Mouse (Mus musculus) heart, embryonic 12.5 days (tissue): ENCODE results near the gene Auts2. TPM values are rescaled to one million over a fixed set of nuclear protein-coding genes. Genes with fewer than 3 reads are reported as not detected.

ENCODE experiments used
- ATAC-seq: fragments of 200-750 bp; cut with Nextera tagmentation; 2 replicates; pipeline ENCODE4 v1.8.0; 2017; ENCODE audit warnings: moderate TSS enrichment, moderate library complexity; ENCODE audit not compliant: insufficient number of reproducible peaks, low FRiP score
- H3K27ac ChIP-seq: fragments of 300-500 bp; sonication (generic); 2 replicates; pipeline ENCODE4 v1.5.1; 2016; ENCODE audit warnings: mild to moderate bottlenecking, moderate library complexity; ENCODE audit not compliant: poor library complexity, severe bottlenecking
- H3K27me3 ChIP-seq: fragments of 300-500 bp; sonication (generic); replicated peaks from 2 replicates; pipeline ENCODE4 v1.6.1; 2016; ENCODE audit warnings: mild to moderate bottlenecking, moderate library complexity
- H3K36me3 ChIP-seq: fragments of 300-500 bp; sonication (generic); 2 replicates; pipeline ENCODE4 v1.6.1; 2016; ENCODE audit warnings: mild to moderate bottlenecking, moderate library complexity
- H3K4me1 ChIP-seq: fragments of 300-500 bp; sonication (generic); replicated peaks from 2 replicates; pipeline ENCODE4 v1.6.1; 2016; ENCODE audit warnings: mild to moderate bottlenecking
- H3K4me2 ChIP-seq: fragments of 300-500 bp; sonication (generic); 2 replicates; pipeline ENCODE4 v1.6.1; 2016; ENCODE audit warnings: mild to moderate bottlenecking, moderate library complexity
- H3K4me3 ChIP-seq: fragments of 300-500 bp; sonication (generic); 2 replicates; pipeline ENCODE4 v1.5.1; 2016; ENCODE audit warnings: mild to moderate bottlenecking
- H3K9ac ChIP-seq: fragments of 300-500 bp; sonication (generic); 2 replicates; pipeline ENCODE4 v1.6.1; 2016; ENCODE audit warnings: mild to moderate bottlenecking, moderate library complexity
- H3K9me3 ChIP-seq: fragments of 300-500 bp; sonication (generic); replicated peaks from 2 replicates; pipeline ENCODE4 v1.6.1; 2016; ENCODE audit warnings: mild to moderate bottlenecking, moderate library complexity
- WGBS: fragments of 180-500 bp; shearing (Covaris S2); methylation state at CpG from one replicate; pipeline ENCODE4 v1.1.7; 2016; 5-methylcytosine and 5-hydroxymethylcytosine counted together
- polyA plus RNA-seq: library from polyadenylated mRNA; unstranded; fragments of >200 nt; fragmentation: Nextera tagmentation; extraction: Ambion mirVana; gene quantifications from 2 replicates; pipeline ENCODE4 v1.2.1, GENCODE M21; 2016

The Auts2 gene
- polyA plus RNA-seq, 1 experiment from 2014 or later = 25.3 TPM

DNA sequence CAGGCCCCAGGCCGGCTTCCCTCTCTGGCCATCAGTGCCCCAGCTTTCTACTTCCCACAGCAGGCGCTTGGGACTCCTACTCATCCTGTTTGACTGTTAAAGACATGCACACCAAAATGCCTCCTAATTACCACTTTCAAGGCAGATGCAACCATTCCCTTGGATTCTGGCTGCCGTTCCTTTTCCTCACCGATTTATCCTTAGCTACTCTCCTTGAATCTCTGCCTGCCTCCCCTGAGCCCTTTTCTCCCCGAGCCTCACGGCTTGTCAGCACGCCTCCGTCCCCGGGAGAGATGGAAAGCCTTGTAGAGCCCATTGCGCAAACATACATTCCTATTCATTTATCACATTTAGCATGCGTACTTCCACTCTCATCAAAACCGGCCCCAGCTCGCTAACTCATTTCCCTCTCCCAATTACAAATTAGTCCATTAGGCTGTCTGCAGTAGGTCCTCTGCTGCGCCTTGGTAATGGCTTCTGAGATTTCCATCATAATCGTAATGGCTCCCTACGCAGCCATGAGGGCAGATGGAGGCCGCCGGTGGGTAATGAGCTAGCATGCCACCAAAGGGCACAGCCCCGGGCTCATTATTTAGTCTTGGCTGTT, 825.7 kb downstream of the Auts2 start:
- Histone ChIP-seq H3K9ac (no peak overlapping the region), H3K27ac (no peak overlapping the region), H3K27me3 (no peaks in the 10 kb centered on the region), H3K36me3 (peaks cover 12% of the 10 kb centered on the region; the same call in 1 of the 2 replicates), H3K4me1 (no peaks in the 10 kb centered on the region), H3K4me2 (no peak overlapping the region), H3K4me3 (no peak overlapping the region), H3K9me3 (peaks cover 3% of the 10 kb centered on the region)
- WGBS = 85% methylated on average over 19 of the region's 19 CpGs
- ATAC-seq = no peak

DNA sequence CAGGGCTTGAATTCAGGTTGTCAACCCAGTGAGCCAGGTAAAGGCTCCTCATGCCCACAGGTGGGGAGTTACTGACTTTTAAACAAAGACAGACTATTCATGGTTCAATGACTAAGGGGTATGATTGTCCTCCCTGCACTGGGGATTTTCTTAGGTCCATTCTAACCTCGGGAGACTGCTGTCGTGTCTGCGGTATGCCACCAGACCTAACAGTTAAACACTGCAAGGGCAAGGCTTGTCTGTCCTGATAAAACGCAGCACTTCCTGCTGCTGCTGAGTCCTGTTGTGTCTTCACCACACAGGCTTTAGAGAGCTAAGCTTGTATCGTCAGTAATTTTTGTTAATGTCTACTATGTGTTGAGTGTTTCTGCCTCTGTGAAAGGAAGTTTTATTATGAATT, 828.2 kb downstream of the Auts2 start:
- peaks cover 3% of the 10 kb centered on the region for H3K9me3 ChIP-seq
- H3K4me3 ChIP-seq = no peak overlapping the region
- 54% methylated on average over 5 of the region's 5 CpGs for WGBS
- ATAC-seq = no peak
- H3K36me3 ChIP-seq = peaks cover 14% of the 10 kb centered on the region; the same call in 1 of the 2 replicates
- no peak overlapping the region for H3K9ac ChIP-seq
- H3K4me2 ChIP-seq = no peak overlapping the region
- no peak overlapping the region for H3K27ac ChIP-seq
- peaks cover 4% of the 10 kb centered on the region; the same call in 1 of the 2 replicates for H3K4me1 ChIP-seq
- H3K27me3 ChIP-seq = no peaks in the 10 kb centered on the region

DNA sequence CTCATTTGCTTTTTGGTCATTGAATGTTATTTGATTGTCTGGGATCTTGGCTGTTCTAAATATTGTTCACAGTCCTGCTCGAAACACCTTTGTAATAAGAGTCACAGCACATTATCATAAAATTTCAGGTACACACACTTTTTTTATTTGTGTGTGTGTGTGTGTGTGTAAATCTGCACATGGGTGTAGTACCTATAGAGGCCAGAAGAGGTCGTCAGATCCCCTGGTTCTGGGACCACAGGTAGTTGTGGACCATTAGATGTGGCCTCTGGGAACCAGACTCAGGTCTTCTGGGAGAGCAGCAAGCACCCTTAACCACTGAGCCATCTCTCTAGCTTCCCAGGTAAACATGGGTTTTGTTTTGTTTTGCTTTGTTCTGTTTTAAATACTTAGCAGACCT, 830.7 kb downstream of the Auts2 start:
- no peak for ATAC-seq
- H3K4me3 ChIP-seq = no peak overlapping the region
- H3K4me2 ChIP-seq = no peak overlapping the region
- H3K9ac ChIP-seq = no peak overlapping the region
- peaks cover 6% of the 10 kb centered on the region for H3K9me3 ChIP-seq
- no peak overlapping the region for H3K27ac ChIP-seq
- H3K27me3 ChIP-seq = no peaks in the 10 kb centered on the region
- WGBS = 74% methylated on average over 2 of the region's 2 CpGs
- H3K36me3 ChIP-seq = peaks cover 14% of the 10 kb centered on the region; the same call in 1 of the 2 replicates
- peaks cover 8% of the 10 kb centered on the region for H3K4me1 ChIP-seq

DNA sequence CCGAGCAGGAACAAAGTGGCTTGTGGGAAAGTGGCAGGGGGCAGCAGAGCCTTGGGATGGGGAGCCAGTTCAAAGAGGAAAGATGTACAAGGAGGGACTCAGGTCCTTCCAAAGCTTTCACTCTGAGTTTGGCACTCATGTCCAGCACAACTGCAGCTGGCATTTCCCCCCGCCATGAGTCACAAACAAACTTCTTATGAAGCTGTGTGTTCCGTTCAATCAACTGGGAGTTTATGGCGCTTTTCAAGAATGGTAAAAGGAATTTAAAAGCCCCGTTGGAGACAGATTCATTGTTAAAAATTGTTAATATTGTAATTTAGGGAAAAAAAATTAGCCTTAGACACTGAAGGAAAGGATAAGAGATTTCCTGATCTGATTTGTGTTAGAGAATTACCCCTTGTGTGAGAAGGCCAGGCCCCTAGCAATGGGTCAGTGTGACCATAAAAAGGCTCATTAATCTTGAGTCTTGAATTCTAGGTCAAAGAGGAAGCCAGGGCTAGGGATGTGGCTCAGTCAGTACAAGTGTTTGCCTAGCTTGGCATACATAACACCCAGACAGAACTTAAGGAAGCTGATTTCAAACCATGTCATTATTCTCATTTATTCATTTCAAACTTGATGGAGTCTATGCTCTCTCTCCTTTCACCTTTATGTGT, 831.5 kb downstream of the Auts2 start:
- H3K4me1 ChIP-seq = peaks cover 8% of the 10 kb centered on the region
- H3K36me3 ChIP-seq = peaks cover 14% of the 10 kb centered on the region; the same call in 1 of the 2 replicates
- H3K27ac ChIP-seq = no peak overlapping the region
- no peak for ATAC-seq
- no peak overlapping the region for H3K4me3 ChIP-seq
- H3K9me3 ChIP-seq = peaks cover 9% of the 10 kb centered on the region
- H3K4me2 ChIP-seq = no peak overlapping the region
- H3K27me3 ChIP-seq = no peaks in the 10 kb centered on the region
- no peak overlapping the region for H3K9ac ChIP-seq
- 71% methylated on average over 5 of the region's 5 CpGs for WGBS

DNA sequence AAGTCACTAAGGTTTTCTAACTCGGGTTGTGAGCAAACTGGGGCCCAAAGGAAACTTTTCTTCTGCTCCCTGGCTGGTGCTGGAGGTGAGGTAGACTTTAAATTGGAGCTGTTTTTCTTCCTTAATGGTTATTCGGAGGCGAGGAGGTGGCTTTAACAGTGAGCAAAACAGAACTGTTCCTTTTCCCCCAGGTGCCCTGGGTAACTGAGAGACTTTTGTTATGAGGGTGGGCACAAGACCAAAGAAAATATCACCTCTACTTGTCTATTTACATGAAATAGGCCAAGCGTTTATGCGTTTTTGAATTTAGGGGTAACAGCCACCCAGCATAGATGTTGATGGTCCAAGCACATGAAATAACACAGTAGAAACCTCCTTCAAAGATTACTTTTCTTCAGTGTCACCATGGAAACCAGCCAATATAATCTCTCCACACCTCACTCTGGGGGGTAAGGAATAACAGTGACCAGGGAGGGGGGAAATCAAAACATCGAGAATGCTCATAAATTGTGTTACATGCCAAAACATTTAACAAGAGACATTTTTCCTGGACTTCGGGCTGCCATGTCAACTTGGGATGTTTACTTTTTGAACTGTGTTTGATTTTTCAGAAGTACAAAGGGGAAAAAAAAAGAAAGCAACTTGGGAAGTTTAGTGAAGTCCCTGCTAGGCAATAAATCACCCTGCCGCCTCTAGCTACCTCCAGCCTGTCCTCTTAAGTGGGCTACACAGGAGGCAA, 832.2 kb downstream of the Auts2 start:
- Histone ChIP-seq H3K4me1 (peaks cover 8% of the 10 kb centered on the region), H3K36me3 (peaks cover 9% of the 10 kb centered on the region; the same call in 1 of the 2 replicates), H3K4me2 (no peak overlapping the region), H3K4me3 (no peak overlapping the region), H3K27ac (no peak overlapping the region), H3K27me3 (no peaks in the 10 kb centered on the region), H3K9me3 (peaks cover 9% of the 10 kb centered on the region), H3K9ac (no peak overlapping the region)
- WGBS = 58% methylated on average over 8 of the region's 8 CpGs
- no peak for ATAC-seq

DNA sequence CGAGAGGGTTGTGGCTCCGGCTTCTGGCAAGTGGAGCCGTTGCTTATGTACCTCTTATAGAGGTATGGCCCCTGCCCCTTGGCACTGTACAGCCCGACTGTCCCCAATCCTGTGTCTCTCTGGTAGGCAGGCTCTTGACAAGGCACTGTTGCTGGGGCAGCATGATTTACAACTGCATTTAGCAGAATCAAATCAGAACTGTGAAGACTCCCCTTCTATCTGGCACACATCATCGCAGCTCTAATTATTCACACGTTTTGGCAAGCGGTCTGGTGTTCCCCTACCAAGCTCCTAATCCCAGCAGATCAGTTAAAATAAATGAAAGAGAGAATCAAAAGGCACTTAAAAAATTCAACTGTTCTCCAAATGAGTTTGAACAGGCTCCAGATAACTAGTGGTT, 835.7 kb downstream of the Auts2 start:
- Histone ChIP-seq H3K4me1 (peaks cover 8% of the 10 kb centered on the region), H3K4me2 (no peak overlapping the region), H3K27ac (no peak overlapping the region), H3K9ac (no peak overlapping the region), H3K36me3 (0 out of 2 replicates have a peak, but pooled peaks cover 1% of the 10 kb centered on the region), H3K9me3 (peaks cover 6% of the 10 kb centered on the region; the same call in 1 of the 2 replicates), H3K4me3 (no peak overlapping the region), H3K27me3 (no peaks in the 10 kb centered on the region)
- ATAC-seq = no peak
- WGBS = 88% methylated on average over 7 of the region's 7 CpGs

DNA sequence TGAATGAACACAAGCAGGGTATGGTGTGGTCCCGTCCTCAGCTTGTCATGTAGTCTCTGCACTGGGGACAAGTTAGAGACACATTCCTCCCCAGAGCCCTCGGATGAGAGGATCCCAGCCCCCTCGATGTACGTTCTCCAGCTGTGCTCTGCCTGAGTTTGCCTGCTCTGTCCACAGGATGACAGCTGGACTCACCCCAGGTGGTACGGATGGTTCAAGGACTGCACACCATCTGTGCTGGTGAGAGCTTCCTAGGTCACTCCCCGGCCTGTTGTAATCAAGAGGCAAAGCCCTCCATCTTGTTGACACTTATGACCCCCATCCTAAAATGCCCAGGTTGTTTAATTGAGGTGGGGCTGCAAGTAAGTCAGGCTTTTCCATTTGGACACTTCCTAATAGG, 839.4 kb downstream of the Auts2 start:
- H3K9ac ChIP-seq = no peak overlapping the region
- no peak for ATAC-seq
- H3K4me2 ChIP-seq = no peak overlapping the region
- no peaks in the 10 kb centered on the region for H3K36me3 ChIP-seq
- no peaks in the 10 kb centered on the region for H3K4me1 ChIP-seq
- H3K27ac ChIP-seq = no peak overlapping the region
- H3K27me3 ChIP-seq = no peaks in the 10 kb centered on the region
- no peak overlapping the region for H3K4me3 ChIP-seq
- H3K9me3 ChIP-seq = peaks cover 6% of the 10 kb centered on the region; the same call in 1 of the 2 replicates
- 70% methylated on average over 6 of the region's 6 CpGs for WGBS

DNA sequence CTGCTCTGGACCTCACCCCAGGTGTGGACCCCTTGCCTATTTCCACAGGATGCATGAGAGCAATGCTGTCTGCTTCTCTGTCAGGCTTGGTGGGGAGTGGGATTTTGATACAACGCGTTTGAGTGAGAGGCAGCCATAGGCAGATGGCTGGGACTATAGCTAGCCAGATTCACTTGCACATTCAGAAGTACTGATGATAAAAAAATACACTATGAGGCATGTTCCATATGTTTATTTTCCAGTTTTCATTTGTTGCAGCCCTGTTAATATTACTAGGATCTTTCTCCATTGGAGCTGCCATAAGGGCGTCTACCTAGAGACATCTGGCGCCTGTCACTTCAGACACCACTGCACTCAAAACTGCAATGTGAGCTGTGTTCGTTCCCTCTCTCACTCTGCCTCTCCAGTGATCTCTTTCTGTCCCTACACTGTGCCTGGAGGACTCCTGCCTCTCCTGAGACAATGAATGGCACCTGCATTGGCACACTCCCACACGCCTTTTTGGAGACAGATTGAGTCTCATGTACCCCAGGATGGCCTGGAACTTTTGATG, 840.2 kb downstream of the Auts2 start:
- no peaks in the 10 kb centered on the region for H3K36me3 ChIP-seq
- H3K4me1 ChIP-seq = no peaks in the 10 kb centered on the region
- H3K9me3 ChIP-seq = peaks cover 4% of the 10 kb centered on the region; the same call in 1 of the 2 replicates
- ATAC-seq = no peak
- no peak overlapping the region for H3K4me3 ChIP-seq
- 84% methylated on average over 6 of the region's 6 CpGs for WGBS
- H3K4me2 ChIP-seq = no peak overlapping the region
- H3K27ac ChIP-seq = no peak overlapping the region
- no peaks in the 10 kb centered on the region for H3K27me3 ChIP-seq
- no peak overlapping the region for H3K9ac ChIP-seq

DNA sequence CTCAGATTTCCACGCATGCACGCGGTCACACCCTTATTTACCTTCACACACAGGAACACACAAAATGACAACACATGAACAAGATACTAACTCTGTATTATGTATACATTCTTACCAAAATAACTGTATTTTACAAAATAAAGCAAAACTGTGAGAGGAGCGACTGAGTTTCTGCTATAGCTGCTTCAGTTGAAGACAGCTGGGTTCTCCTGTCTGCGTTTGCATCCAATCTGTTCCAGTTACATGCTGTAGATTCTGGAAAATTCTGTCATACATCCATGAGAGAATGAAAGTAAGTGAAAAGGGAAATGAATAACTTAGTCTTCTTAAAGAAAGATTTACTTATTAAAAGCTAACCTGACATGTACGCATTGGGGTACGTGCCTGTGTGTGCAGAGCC, 844.2 kb downstream of the Auts2 start:
- Histone ChIP-seq H3K4me1 (no peaks in the 10 kb centered on the region), H3K4me3 (no peak overlapping the region), H3K27me3 (no peaks in the 10 kb centered on the region), H3K4me2 (no peak overlapping the region), H3K9ac (no peak overlapping the region), H3K27ac (no peak overlapping the region), H3K36me3 (no peaks in the 10 kb centered on the region), H3K9me3 (no peaks in the 10 kb centered on the region)
- ATAC-seq = no peak
- WGBS = 96% methylated on average over 7 of the region's 7 CpGs

DNA sequence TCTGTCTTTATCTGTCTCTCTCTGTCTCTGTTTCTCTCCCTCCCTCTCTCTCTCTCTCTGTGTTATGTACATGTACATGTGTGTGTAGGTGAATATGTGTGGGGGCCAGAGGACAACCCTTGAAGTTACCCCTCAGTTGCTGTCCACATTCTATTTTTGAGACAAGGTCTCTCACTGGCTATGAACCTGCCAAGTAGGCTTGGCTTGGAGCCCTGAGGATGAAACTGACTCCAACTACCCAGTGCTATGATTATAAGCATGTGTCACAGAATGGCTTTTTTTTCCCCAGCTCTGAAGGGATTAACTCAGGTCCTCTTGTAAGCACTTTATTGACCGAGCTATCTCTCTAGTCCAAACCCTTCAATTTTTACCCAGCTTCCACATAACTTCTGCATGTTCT, 852.4 kb downstream of the Auts2 start:
- 77% methylated on average over 1 of the region's 1 CpGs for WGBS
- H3K27ac ChIP-seq = no peak overlapping the region
- no peak overlapping the region for H3K4me3 ChIP-seq
- H3K36me3 ChIP-seq = no peaks in the 10 kb centered on the region
- no peaks in the 10 kb centered on the region for H3K9me3 ChIP-seq
- no peak overlapping the region for H3K9ac ChIP-seq
- ATAC-seq = no peak
- no peaks in the 10 kb centered on the region for H3K27me3 ChIP-seq
- H3K4me2 ChIP-seq = no peak overlapping the region
- 0 out of 2 replicates have a peak, but pooled peaks cover 4% of the 10 kb centered on the region for H3K4me1 ChIP-seq
